Mouse (Mus musculus) layer of hippocampus, postnatal 10 days (tissue): ENCODE results near the gene Stk40. TPM values are rescaled to one million over a fixed set of nuclear protein-coding genes. Genes with fewer than 3 reads are reported as not detected.

Experiments used
- DNase-seq, 2 experiments: peaks; one replicate each; pipeline ENCODE4 v3.0.0; 2021; ENCODE audit warnings: low spot score in 2 of 2
- total RNA-seq, 2 experiments: library from RNA; stranded (reverse); gene quantifications; 2 replicates each; pipeline ENCODE4 v1.2.3; 2021

Stk40 gene
- total RNA-seq, 2 experiments from 2014 or later, result 19.7 to 20.7 TPM

- DNase-seq, result no peak
Measured at GRCm38 (mm10) chr4:126097711-126098253, 6.0 kb upstream of the Stk40 start.

- DNase-seq, result no peak
Measured at GRCm38 (mm10) chr4:126099365-126099764, 4.4 kb upstream of the Stk40 start.

- DNase-seq, result no peak
Measured at GRCm38 (mm10) chr4:126100764-126101163, 3.0 kb upstream of the Stk40 start.

GRCm38 (mm10) chr4:126102061-126102841 is 1.5 kb upstream of the Stk40 start:
- DNase-seq, result no peak

- peak; percentile 73 to 80 for DNase-seq
Measured at GRCm38 (mm10) chr4:126103057-126103581, 638 bp upstream of the Stk40 start.

- DNase-seq, result peak in 1 of 2 experiments; percentile 33
Measured at GRCm38 (mm10) chr4:126104261-126105075, 711 bp downstream of the Stk40 start.

GRCm38 (mm10) chr4:126105131-126105783 is 1.5 kb downstream of the Stk40 start:
- no peak for DNase-seq

GRCm38 (mm10) chr4:126108061-126108740 is 4.4 kb downstream of the Stk40 start:
- no peak for DNase-seq

GRCm38 (mm10) chr4:126109613-126110373 is 6.0 kb downstream of the Stk40 start:
- DNase-seq, result no peak

GRCm38 (mm10) chr4:126110374-126111152 is 6.8 kb downstream of the Stk40 start:
- DNase-seq, result peak; percentile 70 to 76

- no peak for DNase-seq
Measured at GRCm38 (mm10) chr4:126111153-126111549, 7.4 kb downstream of the Stk40 start.

GRCm38 (mm10) chr4:126113243-126113642 is 9.5 kb downstream of the Stk40 start:
- no peak for DNase-seq

- peak; percentile 54 to 60 for DNase-seq
Measured at GRCm38 (mm10) chr4:126113943-126114342, 10.2 kb downstream of the Stk40 start.

GRCm38 (mm10) chr4:126115411-126115810 is 11.7 kb downstream of the Stk40 start:
- DNase-seq, result no peak

- no peak for DNase-seq
Measured at GRCm38 (mm10) chr4:126115871-126116521, 12.2 kb downstream of the Stk40 start.

- no peak for DNase-seq
Measured at GRCm38 (mm10) chr4:126117116-126117515, 13.4 kb downstream of the Stk40 start.

- peak in 1 of 2 experiments; percentile 32 for DNase-seq
Measured at GRCm38 (mm10) chr4:126118651-126119050, 14.9 kb downstream of the Stk40 start.

- no peak for DNase-seq
Measured at GRCm38 (mm10) chr4:126119051-126119450, 15.3 kb downstream of the Stk40 start.
